Mouse (Mus musculus) T-helper 1 cell (primary cell): Measurements from ENCODE around the gene Col6a3.

Experiments
- in situ Hi-C: fragments of 300-600 bp; cut with MboI, MseI; formaldehyde crosslinking; loops from one replicate; pipeline ENCODE4 v1.15.1; 2025; ENCODE audit warnings: high pct_unique_total_duplicates

Gene Col6a3

DNA sequence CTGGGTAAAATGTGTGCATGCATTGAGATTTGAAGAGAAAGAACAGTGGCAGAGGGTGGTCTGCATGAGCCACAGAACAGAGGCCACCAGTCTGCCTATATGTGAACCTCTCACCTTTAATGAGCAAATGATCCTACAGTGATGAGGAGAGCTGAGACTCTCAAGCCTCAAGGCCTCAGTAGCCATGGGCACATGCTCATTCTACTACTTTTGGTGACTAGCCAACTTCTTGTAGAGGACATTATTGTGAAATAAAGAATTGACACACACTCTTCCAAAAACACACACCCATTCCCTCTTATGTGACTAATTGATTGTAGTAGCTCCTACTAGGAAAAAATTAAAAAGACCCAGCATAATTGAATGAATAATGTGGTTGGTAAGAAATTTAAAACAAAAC is 120.0 kb downstream of the Col6a3 start:
- in situ Hi-C loops, result no loop called here

DNA sequence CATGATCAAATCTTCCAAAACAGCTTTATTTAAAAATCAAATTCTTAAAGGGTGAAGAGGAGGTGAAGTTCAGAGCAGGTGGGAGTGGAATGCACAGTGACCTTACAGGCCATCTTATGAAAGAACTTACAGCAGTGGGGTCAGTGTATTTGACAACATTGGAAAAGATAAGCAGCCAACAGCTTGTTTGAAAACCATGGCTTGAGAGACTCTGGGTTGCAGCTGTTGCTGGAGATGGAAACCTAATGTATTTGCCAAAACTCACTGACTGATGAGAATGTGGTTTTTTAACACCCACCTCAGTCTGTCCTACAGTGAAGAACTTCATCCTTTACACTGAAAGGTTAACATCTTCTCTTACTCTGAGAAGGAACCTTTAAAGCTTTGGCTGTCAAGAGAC is 120.4 kb downstream of the Col6a3 start:
- in situ Hi-C loops, result no loop called here

DNA sequence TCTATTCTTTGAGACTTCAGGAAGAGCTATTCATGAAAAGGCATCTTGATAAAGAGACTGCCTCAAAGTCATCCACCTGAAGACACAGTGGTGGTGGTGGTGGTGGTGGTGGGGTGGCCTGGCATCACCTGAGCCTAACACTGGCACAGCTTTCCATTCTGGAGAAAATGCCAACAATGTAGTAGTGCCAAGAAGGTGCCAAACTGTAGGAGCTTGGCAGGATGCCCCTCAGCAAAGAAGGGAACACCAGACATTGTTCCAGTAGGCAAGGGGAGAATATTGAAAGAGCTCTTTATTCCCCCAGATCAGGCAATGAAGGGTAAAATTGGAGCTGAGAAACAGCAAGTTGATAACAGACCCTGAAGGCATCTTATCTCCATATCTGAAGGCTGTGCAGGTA is 121.8 kb downstream of the Col6a3 start:
- in situ Hi-C loops, result no loop called here

DNA sequence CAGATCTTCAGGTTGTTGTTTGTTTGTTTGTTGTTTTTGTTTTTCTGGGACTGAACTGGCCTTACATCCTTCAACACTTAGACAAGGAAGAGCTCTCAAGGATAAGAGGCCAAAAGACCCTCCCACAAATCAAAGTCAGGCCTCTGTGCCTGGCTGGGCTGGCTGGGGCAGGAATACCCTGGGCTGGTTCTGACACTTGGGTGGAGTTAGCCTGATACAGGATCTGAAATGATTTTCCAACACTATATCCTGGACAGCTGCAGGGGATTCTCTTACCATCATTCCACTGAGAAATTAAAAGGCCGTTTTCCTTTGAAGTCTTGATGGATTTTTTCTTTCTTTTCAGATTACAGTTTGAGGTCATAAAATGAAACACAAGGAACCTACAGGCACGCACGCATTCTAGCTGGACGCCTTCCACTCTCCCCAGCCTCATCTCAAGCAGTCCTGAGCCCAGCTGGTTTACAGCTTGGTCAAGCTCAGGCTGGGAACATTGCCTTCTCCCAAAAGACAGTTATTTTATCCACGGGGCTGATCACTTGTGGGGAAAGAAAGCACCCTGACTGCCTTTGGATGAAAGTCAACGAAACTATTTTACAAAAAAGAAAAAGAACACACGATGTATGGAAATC is 123.0 kb downstream of the Col6a3 start:
- in situ Hi-C loops, result no loop called here

DNA sequence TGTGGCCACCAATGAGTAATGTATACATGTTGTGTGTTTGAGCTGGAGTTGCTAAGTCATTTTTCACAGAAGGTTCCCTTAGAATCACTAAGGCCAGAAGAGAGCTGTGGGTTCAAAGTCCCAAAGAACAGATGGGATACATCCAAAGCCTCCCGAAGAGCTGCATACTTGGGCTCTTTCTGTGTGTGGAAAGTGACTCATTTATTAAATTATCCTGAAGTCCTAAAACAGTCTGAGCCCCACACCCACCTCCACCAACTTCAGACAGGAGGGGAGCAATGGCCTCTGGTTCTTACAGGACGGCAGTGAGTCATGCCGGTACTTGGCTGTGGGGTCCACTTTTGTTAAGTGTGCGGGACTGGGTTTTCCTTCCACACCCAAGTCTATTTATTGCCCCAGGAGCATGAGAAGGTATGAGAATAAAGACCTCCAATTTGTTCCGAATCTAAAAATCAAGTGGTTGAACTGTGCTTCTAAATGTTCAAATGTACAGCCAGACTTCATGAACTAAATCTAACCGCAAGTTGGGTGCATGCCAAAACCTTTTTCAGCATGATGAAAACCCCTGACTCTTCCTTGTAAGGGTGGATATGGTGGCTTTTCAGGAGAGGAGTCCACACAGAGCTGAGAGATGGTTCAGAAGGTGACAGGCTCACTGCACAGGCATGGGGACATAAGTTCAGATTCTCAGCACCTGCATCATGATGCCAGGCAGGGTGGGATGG is 124.8 kb downstream of the Col6a3 start:
- in situ Hi-C loops, result no loop called here

DNA sequence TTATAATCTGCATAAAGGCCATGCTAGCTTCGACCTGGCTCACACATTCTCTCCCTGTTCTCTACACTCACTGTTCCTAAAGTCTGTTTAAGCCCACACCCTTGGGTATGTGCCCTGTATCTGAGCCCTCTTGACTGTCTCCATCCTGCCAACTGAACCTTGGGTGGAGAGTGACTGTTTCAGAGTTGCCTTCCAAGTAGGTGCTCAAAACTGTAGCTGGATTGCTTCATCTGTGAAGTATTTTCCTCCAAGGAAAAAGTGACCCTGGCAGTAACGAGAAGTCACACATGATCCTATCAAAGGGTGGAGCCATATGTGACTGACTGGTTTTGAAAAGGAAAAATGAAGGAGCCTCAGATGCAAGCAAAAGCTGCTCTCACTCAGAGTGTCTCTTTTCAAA is 127.5 kb downstream of the Col6a3 start:
- in situ Hi-C loops, result no loop called here
